Mouse (Mus musculus): ENCODE data around the gene Sun1.
A peak's percentile ranks its signal among the peaks of the same experiment; 100 is the strongest.

The Sun1 gene

DNA sequence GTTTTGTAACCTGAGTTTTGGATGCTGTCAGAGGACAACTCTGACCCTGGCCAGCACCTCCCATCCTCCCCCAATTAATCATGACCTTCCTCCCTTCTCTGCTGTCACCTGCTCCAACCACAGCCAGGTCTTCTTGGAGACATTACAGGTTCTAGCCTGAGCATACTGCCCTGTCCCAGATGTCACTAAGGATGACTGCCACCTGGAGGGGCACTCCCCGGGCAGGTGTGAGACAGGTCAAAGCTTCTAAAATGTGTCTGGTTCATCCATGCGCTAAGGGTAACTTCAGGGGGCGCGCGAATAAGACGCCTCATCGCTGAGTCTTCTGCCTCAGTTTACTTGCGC is 51.3 kb downstream of the Sun1 start:
- no peak for DNase-seq (ENCODE audit: low spot score in 2 of 2)

DNA sequence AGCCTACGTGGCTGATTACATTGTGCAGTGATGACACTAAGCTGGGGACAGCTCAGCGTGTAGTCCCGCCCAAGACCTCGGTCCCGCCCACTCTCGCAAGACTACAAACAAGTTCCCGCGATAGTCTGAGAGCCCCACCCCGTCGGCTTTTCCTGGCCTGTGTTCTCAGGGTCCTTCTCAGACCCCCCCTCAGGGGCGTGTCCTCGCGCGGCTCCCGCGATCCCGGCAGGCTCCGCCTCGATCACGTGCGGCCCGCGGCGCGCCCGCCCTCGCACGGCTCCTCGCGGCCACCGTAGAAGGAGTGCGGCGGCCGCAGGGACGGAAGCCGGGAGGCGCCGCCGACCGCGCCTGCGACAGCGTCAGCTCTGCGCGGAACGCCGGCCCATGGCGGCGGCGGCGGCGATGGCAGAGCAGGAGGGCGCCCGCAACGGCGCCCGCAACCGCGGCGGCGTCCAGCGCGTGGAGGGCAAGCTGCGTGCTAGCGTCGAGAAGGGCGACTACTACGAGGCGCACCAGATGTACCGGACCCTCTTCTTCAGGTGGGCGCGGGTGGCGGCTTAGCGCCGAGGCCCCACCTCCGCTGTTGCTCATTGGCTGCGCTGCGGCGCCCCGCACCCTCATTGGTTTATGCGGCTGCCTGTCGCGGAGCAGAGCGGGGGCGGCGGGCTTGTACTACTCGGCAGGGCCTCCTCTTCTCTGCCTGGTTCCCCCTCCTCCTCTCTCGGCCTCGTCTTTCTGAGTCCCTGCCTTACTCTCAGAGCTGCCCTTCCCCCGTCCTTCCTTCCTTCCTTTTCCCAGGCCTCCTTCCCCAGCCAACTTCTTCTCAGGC is 51.9 kb downstream of the Sun1 start, which contains the start of gene Get4:
Gene Get4 (plus strand): TSS at position 244 of the 829 bp plus-strand sequence.
- DNase-seq (ENCODE audit: low spot score in 2 of 2), result peak; percentile 96

DNA sequence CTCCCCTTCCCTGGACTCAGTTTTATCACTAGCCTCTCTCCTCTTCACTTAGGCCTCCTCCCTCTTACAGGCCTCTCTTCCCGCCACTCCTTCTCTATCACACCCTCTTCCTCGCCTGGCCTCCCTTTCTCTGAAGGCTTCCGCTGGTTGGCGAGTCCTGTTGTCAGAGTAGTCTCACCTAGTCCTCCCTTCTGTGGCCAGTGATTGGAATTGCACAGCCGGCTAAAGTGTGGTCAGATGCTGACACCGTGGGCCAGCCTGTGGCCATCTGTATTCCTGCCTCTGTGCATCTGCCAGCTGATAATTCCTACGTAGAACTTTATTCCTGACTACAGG is 52.4 kb downstream of the Sun1 start:
- DNase-seq (ENCODE audit: low spot score in 2 of 2), result no peak

DNA sequence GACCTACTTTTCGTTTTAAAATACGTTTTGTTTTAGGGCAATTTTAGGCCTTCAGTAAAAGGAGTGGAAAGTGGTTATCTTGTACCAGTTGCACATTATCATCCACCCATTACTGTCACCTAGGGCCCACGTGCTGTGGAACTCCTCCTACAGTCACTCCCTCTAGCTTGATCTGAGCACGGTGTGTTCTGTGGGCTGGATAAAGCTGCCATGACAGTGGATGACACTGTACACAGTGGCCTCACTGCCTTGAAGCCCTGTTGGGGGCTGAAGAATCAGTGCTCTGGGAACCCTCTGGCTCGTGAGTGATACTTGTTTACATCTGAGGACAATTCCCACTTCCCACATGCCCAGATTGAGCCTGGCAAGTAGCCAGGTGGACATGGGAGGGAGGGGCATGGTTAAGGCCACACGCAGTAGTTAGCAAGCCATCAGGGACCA is 52.9 kb downstream of the Sun1 start:
- DNase-seq (ENCODE audit: low spot score in 2 of 2), result no peak

DNA sequence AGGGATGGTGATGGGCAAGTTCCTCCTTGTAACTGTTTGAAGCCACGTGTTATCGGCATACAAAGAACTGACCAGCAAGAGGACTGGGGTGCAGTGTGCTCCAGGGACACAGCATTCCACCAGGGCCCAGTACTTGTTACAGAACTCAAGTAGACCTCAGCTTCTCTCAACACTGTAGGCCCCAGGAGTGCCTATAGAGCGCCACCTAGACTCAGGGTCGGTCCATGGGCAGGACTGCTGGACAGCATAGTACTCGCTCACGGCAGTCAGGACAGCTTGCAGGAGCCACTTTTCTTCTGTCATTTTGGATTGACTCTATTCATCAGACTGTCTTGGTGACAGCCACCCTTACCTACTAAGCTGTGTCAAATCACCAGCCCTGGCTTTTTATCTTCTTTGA is 54.5 kb downstream of the Sun1 start:
- DNase-seq (ENCODE audit: low spot score in 2 of 2), result no peak

DNA sequence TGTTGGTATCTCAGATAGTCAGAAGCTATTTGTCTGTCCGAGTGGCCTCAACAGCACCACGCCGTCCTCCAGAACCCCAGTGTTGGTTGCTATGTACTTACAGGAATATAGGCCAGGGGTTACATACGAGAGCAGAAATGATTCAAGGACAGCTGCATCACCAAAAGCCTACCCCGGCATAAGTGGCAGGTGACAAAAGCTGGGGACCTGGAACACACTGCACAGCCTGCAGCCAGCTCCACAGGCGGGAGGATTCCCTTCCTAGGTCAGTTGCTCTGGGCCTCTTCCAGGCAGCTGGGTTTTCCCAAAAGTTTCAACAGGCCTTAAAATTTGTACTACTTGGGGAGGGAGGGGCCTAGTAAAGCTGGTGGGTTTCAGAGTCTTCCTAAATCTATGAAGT is 55.3 kb downstream of the Sun1 start:
- no peak for DNase-seq (ENCODE audit: low spot score in 2 of 2)

DNA sequence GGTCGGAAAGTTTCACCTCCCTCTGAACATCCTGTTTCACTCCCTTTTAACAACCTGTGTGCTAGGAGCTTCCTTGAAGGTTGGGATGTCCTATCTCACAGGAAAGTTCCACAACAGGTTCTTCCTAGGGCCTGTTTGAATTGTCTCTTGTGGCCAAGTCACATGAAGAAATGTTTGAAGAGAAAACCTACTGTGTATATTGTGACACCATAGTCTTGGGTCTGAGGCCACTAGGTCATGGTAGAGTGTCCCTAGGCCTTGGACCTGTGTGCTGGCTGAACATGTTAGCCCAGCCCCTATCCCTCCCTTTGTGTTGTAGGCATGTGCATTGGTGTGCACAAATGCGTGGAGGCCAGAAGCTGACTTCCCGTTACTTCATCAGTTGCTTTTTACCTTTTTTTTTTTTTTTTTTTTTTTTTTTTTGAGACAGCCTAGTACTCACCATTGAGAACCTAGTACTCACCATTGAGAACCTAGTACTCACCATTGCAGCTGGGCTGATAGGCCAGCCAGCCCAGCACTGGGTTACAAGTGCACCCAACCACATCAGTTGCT is 55.9 kb downstream of the Sun1 start:
- no peak for DNase-seq (ENCODE audit: low spot score in 2 of 2)

DNA sequence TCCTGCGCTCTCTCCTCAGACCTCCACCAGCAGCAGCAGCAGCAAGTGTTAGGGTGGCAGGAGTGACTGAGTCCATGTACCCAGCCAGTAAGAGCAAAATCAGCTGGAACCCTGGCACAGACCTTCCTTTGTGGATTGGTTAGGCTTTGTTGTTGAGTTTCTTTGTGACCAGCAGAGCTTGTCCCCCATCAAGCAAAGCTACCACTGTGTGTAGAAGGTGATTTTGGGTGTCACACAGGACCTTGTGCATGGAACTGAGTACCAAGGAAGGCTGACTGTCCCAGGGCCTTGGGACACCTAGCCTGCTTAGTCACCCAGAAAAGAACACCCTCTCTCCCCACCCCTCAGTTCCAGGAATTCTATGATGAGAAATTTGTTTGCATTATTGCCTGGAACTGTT is 56.8 kb downstream of the Sun1 start:
- no peak for DNase-seq (ENCODE audit: low spot score in 2 of 2)

DNA sequence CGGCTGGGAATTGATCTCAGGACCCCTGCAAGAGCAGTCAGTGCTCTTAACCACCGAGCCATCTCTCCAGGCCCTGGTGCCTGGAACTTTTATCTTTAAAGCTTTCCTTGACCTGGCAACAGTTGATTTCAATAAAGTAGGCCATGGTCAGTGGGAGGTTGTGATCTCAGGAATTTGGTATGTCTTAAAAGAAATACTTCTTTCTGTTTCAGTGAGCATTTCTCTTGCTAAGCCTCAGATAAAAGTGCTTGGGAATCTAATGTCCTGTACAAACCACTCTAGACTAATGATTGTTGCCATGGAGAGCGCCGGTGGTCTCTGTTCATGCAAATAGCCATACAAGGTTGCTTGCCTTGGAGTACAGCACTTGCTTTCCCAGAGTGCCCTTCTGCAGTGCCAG is 57.4 kb downstream of the Sun1 start:
- DNase-seq (ENCODE audit: low spot score in 2 of 2), result no peak

DNA sequence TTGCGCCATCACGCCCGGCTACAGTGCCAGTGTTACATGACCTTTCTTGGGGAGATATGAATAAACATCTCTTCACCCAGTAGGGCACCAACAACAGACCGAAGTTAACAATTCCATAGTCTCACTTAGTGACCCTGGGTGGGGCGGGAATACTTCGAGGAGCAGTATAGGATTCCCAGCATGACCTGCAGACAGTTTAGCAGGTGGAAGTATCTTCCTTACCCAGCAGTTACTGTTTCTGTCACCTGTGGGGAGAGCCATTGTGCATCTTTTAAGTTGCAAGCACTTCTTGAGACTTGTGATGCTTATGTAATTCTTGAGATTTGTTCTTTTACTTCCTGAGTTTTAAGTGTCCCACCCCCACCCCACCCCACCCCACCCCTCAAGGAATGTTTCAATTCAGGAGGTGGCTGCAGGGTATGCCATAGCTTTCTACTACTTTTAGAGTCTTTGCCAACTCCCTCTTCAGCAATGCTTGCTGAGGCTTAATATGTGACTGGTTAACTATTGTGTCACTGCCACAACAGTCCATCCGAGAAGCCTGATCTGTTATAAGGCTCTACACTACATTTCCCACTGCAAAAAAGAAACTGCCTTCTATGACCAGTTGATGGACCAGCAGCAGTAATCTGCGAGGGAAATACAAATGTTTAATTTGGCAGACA is 58.1 kb downstream of the Sun1 start:
- no peak for DNase-seq (ENCODE audit: low spot score in 2 of 2)

DNA sequence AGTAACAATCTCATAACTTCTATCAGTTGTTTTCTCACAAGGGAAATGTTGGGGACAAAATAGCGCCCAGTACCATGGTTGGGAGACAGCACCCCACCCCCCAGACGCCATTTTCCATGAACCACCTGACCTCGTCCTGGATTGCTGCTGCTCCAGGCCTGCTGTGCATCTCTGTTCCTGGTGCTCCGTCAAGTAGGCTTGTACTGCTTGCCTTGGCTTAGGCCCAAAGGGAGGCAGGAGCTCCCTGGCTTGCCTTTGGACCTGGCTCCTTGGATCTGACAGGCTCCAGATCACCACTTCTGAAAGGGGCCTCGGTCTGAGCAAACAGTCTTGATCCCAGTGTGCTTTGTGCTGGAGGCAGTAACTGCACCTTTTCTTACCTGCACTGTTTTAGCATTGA is 59.4 kb downstream of the Sun1 start:
- no peak for DNase-seq (ENCODE audit: low spot score in 2 of 2)

DNA sequence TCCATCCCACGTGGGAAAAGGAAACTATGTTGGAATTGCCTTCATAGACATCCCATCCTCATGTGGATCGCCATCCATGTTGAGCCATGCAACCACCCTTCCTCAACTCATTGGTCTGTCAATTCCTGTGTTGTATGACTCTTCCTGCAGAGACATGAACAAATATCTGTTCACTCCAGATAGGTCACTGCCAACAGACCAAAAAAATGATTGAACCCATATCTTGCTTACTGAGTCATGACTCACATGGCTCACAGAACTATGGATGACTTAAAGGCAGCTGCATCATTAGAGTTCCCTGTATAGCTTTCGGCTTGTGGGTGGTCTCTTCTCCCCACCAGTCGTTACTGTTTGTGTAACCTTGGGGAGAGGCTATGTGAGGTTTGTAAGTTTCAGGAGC is 61.0 kb downstream of the Sun1 start:
- DNase-seq (ENCODE audit: low spot score in 2 of 2), result no peak

DNA sequence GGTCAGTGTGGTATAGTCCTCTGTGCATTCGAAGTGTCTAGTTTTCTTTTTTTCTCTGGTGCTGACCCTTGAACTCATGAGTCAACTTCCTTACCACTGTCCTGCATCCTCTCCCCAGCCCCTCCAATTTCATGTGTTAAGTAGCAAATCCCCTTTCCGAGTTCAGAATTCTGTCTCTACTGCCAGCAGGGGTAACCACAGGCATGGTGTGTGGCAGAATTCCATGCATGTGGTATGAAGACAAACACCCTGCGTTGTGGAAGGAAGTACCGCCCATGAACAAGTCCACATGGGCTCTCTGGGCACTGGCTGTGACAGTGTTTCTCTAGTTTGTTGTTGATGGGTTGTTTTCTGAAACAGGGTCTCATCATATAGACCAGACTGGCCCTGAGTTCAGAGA is 67.2 kb downstream of the Sun1 start:
- no peak for DNase-seq (ENCODE audit: low spot score in 2 of 2)

DNA sequence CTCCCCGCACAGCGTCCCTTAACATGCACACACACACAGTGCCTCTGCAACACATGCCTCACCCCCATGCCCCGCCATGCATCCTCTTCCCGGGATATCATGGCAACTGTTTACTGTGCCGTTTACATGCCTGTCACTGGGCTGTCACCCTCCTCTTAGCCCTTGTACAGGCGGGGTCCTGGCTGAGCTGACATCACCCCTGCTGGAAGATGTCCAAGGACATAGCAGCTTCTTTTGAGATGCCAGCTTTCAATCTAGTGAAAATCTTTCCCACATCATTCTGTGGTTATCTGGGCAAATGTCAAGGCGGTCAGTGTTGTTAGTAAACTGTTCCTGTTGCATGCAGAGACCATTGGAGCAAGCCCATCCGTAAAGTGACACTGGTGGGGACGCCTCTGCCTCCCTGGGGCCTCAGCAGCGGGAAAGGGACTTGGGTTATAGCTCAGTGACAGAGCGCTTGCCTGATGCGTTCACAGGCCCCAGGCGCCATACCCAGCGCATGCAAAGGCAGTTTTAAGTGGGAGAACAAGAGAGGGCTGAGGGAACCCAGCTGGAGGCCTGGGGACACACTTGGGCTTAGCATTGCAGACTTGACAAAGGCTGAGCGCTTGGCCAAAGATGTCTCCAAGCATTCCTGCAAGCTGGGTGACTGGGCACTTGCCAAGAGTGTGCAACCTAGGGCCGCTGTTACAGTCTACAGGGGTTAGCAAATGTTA is 70.5 kb downstream of the Sun1 start:
- no peak for DNase-seq (ENCODE audit: low spot score in 2 of 2)

DNA sequence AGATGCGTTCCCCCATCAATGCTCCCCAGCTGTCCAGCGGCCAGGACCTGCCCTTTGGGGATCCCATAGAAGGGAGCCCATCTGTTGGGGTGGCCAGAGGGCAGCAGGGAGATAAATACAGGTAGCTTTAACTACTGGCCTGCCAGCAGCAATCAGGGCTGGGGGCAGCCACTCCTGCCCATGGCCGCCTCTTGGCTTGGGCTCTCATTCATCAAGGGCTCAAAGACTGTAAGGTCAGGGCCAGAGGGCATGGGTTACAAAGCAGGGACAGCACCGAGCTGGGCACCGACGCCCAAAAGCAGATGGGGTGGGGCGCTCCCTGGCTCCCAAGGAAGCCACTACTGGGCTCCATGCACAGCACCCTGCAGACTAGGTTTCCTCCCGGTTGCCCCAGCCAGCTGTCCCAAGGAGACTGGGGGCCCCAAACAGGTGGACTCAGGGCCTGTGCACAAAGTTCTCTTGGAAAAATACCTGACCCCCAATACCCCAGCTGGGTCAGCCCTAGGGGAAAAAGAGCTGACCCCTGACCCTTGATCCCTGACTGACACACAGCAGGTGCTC is 71.6 kb downstream of the Sun1 start:
- no peak for DNase-seq (ENCODE audit: low spot score in 2 of 2)

DNA sequence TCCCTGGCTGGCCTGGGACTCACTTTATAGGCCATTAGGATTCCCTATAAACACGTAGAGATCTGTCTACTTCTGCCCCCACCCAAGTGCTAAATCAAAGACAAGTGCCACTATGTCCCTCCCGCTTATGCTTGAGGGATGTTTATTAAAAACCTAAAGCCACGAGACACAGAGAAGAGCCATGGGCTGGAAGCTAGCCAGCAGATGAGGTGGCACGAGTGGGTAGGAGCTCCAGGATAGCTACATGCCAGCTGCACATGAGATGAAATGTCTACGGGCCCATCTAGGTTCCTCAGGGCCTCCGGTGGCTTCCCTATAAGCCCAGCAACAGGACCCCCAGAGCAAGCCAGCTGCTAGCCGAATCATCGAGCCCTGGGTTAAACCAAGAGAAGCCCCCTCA is 76.8 kb downstream of the Sun1 start:
- DNase-seq (ENCODE audit: low spot score in 2 of 2), result peak; percentile 67 to 75

DNA sequence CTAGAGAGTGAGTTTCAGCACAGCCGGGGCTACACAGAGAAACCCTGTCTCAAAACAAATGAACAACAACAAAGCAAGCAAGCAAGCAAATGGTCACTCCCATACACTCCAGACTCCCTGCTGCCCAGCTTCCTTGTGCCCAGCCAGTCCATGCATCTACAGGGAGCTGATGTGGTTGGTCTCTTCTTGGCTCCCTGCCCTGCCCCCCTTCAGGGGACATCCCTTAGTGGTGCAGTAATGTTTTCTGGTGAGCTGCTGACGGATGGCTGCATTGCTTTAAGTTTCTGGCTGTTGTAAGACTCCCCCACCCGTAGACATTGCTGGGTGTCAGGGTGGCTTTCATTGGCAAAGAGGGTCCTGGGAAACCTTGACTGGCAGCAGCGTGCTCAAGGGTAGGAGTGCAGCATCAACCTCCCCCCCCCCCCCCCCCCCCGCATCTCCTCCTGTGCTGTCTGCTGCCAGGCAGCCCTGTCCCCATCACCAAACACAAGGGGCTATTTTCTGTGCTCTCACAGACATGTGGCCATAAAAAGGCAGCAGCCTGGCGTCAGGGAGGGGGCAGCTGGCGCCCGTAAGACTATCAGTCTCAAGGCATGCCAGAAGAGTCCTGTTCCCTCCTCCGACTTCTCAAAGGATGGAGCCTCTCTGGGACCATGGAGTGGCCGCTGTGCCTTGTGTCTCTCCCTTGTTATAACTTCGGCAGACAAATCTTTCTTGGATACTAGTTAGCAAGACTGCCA is 81.1 kb downstream of the Sun1 start:
- no peak for DNase-seq (ENCODE audit: low spot score in 2 of 2)

DNA sequence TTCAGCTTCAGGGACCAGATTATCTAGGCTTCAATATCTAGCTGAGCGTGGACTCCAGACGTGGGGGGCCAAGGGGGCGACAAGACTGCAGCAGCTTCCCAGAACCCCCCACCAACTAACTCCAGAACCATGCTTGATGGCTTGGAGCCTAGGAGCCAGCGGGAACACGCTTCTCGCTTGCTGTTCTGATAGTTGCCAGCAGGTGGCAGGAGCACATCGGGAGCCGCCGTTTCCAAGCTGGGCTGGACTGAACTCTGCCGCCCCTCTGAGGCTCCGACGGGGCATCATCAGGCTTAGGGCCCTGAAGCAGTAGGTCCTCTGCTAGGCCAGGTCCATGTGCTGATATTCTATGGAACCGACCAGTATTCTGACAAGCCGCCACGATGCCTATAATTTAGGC is 81.8 kb downstream of the Sun1 start:
- peak; percentile 86 to 90 for DNase-seq (ENCODE audit: low spot score in 2 of 2)

DNA sequence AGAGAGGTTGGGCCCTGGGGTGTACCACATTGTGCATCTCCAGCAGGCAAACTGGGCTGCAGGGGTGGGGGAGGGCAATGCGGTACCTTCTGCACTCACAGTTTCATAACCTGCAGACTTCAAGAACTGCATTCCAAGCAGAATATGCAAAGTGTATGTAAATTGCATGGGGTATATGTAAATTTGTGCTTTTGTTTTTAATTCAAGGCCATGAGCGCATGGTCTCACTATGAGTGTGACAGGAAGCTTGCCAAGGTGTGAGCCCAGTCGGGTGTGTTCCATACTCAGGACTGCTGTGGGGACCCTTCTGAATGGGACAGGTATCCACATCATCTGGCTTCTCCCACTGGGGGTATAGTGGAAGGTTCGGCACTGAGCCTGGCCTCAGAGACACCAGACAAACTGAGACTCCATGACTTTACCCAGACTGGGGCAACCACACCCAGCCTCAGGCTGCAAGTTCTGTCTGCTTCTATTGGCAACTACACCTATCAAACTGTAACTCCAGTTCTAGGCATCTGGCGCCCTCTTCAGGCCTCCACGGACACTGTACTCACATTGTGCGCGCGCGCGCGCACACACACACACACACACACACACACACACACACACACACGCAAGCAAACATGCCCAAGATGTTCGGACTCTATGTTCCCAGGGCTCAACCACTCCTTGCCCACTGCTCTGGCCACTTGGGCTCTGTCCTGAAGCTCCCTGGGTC is 83.2 kb downstream of the Sun1 start:
- DNase-seq (ENCODE audit: low spot score in 2 of 2), result no peak

DNA sequence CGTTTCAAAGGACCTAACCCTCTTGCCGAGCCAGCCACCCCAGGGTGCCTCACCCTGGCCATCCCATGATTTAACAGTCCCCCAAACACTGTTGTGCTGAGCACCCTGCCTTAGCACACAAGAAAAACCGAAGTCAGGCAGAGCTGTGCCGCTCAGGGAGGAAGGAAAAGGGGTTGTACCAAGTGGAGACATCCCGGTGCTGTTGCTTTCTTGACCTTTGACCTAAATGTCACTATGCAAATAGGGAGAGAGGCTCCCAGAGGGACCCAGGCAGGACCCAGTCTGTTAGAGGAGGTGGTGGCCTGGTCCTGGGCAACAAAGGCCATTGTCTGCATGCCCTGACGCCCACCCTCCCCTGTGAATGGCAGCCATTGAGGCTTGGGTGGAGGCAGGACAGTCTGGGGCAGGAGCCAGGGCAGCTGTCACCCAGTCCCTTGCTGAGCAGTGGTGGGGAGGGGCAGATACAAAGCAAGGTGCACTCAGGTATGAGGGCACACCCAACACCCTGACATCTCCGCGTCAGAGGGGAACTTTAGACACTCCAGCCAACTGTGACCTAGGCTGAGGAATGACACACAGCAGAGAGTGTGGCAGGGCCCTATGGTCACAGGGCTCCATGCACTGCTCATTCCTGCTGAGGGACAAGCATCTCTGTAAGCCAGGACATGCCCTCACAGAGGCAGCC is 85.1 kb downstream of the Sun1 start:
- no peak for DNase-seq (ENCODE audit: low spot score in 2 of 2)
